Mouse (Mus musculus) olfactory bulb, adult 2 months (tissue): ENCODE measurements around the gene Ric8b. TPM values are rescaled to one million over a fixed set of nuclear protein-coding genes. Genes with fewer than 3 reads are reported as not detected.
A peak's percentile ranks its signal among the peaks of the same experiment; 100 is the strongest.

Experiments
- H3K27ac ChIP-seq: fragments of 200-500 bp; 2 replicates; pipeline ENCODE4 v1.5.1; 2012; ENCODE audit warnings: low read depth, low read length; ENCODE audit not compliant: insufficient read depth
- H3K4me1 ChIP-seq: fragments of 200-500 bp; 2 replicates; pipeline ENCODE4 v1.6.1; 2012; ENCODE audit warnings: low read length; ENCODE audit not compliant: control insufficient read depth, insufficient read depth
- H3K4me3 ChIP-seq: fragments of 200-500 bp; 2 replicates; pipeline ENCODE4 v1.5.1; 2012; ENCODE audit warnings: mild to moderate bottlenecking, low read depth, low read length, moderate library complexity; ENCODE audit not compliant: insufficient read depth
- CTCF ChIP-seq: fragments of 200-500 bp; IDR thresholded peaks from 2 replicates; pipeline ENCODE4 v1.5.1; 2012; ENCODE audit warnings: low read depth, mild to moderate bottlenecking, low read length, moderate library complexity; ENCODE audit not compliant: insufficient read depth
- POLR2A ChIP-seq: fragments of 200-500 bp; IDR thresholded peaks from 2 replicates; pipeline ENCODE4 v1.6.1; 2012; ENCODE audit warnings: mild to moderate bottlenecking, low read depth, low read length, moderate library complexity; ENCODE audit not compliant: insufficient read depth
- WGBS: fragments of 180-500 bp; shearing (Covaris S2); methylation state at CpG from one replicate; pipeline ENCODE4 v1.1.7; 2018; 5-methylcytosine and 5-hydroxymethylcytosine counted together
- polyA plus RNA-seq: library from polyadenylated mRNA; stranded (reverse); fragments of >200 nt; gene quantifications from 2 replicates; pipeline ENCODE4 v1.2.4, GENCODE M21; 2012; ENCODE audit warnings: low replicate concordance; ENCODE audit not compliant: missing spikeins, insufficient read depth, insufficient read length

The Ric8b gene
- polyA plus RNA-seq, 1 experiment, result not detected

GRCm38 (mm10) chr10:85027619-85028175, 110.3 kb downstream of the Ric8b start:
- peaks cover 6% of the 10 kb centered on the region; the same call in 1 of the 2 replicates for H3K4me1 ChIP-seq
- 75% methylated on average over 10 of the region's 10 CpGs for WGBS
- no peak for TF ChIP-seq CTCF
- TF ChIP-seq POLR2A, result no peak
- H3K4me3 ChIP-seq, result no peak overlapping the region
- no peak overlapping the region for H3K27ac ChIP-seq

GRCm38 (mm10) chr10:85035131-85035725, 117.8 kb downstream of the Ric8b start:
- Histone ChIP-seq H3K27ac (no peak overlapping the region), H3K4me1 (no peaks in the 10 kb centered on the region; the same call in 1 of the 2 replicates), H3K4me3 (no peak overlapping the region)
- no peak for TF ChIP-seq POLR2A
- TF ChIP-seq CTCF, result no peak
- 27% methylated on average over 8 of the region's 8 CpGs for WGBS

- Histone ChIP-seq H3K27ac (no peak overlapping the region), H3K4me1 (no peaks in the 10 kb centered on the region; the same call in 1 of the 2 replicates), H3K4me3 (no peak overlapping the region)
- TF ChIP-seq CTCF (no peak), POLR2A (no peak)
- WGBS, result 66% methylated on average over 10 of the region's 10 CpGs
Observed at GRCm38 (mm10) chr10:85038147-85038546, 120.7 kb downstream of the Ric8b start.

- no peak for TF ChIP-seq CTCF
- TF ChIP-seq POLR2A, result no peak
- Histone ChIP-seq H3K27ac (no peak overlapping the region), H3K4me3 (no peak overlapping the region), H3K4me1 (no peaks in the 10 kb centered on the region; the same call in 1 of the 2 replicates)
- 93% methylated on average over 5 of the region's 5 CpGs for WGBS
Observed at GRCm38 (mm10) chr10:85038852-85039251, 121.4 kb downstream of the Ric8b start.

- H3K4me1 ChIP-seq, result no peaks in the 10 kb centered on the region
- TF ChIP-seq POLR2A (no peak), CTCF (no peak)
- no peak overlapping the region for H3K4me3 ChIP-seq
- 56% methylated on average over 17 of the region's 17 CpGs for WGBS
- no peak overlapping the region for H3K27ac ChIP-seq
Observed at GRCm38 (mm10) chr10:85044191-85044711, 126.8 kb downstream of the Ric8b start.

GRCm38 (mm10) chr10:85044732-85045720, 127.6 kb downstream of the Ric8b start:
- Histone ChIP-seq H3K27ac (no peak overlapping the region), H3K4me3 (no peak overlapping the region), H3K4me1 (no peaks in the 10 kb centered on the region)
- WGBS, result 24% methylated on average over 24 of the region's 24 CpGs
- no peak for TF ChIP-seq POLR2A
- TF ChIP-seq CTCF, result peak; percentile 55; the same call in 1 of the 2 replicates

- H3K27ac ChIP-seq, result no peak overlapping the region
Observed at GRCm38 (mm10) chr10:85046585-85046984, 129.2 kb downstream of the Ric8b start.

GRCm38 (mm10) chr10:85048008-85048407, 130.6 kb downstream of the Ric8b start:
- WGBS, result 97% methylated on average over 8 of the region's 8 CpGs
- no peaks in the 10 kb centered on the region for H3K4me1 ChIP-seq

More at GRCm38 (mm10) chr10:85046585-85046984, 129.2 kb downstream of the Ric8b start:
- H3K4me1 ChIP-seq, result no peaks in the 10 kb centered on the region
- TF ChIP-seq POLR2A, result no peak
- TF ChIP-seq CTCF, result no peak
- H3K4me3 ChIP-seq, result no peak overlapping the region
- 11% methylated on average over 5 of the region's 5 CpGs for WGBS

More at GRCm38 (mm10) chr10:85048008-85048407, 130.6 kb downstream of the Ric8b start:
- Histone ChIP-seq H3K27ac (no peak overlapping the region), H3K4me3 (no peak overlapping the region)
- TF ChIP-seq CTCF (no peak), POLR2A (no peak)
